ENCODE assay signal across 15 mouse cellular contexts in the genomic region with DNA sequence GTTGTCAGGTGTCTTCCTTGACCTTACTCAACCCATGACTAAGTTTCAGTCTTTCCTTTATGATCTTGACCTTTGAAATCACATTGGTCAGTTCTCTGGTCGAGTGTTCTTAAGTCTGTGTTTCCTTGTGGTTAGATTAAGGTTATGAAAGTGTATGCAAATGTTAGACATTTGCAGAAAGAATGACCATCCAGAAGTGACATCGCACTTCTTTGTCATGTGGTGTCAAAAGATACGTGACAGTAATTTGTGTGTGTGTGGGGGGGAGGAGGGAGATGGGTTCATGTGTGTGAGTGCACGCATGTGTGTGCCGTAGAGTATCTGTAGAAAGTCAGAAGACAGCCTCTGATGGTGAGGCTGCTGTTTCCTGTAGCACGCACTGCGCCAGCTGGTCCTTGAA.
"Had no signal": no experiment of that assay in that cellular context is flagged by ENCODE, and none has a peak within 500 bp of the region (broad histone marks: within the 10 kb centered on the region; RNA-seq: fewer than 3 reads in every experiment).

No protein-coding gene starts in this region.

- H3K27ac ChIP-seq: macrophage; midbrain, embryonic 13.5 days; midbrain, embryonic 15.5 days; neural tube, embryonic 12.5 days; stomach, embryonic 15.5 days; stomach, postnatal 0 days had no signal

- H3K4me3 ChIP-seq: megakaryocyte, embryonic 14.5 days; midbrain, embryonic 13.5 days; midbrain, embryonic 15.5 days; neural tube, embryonic 12.5 days; stomach, embryonic 15.5 days had no signal

- H3K36me3 ChIP-seq: midbrain, embryonic 13.5 days; midbrain, embryonic 15.5 days; neural tube, embryonic 12.5 days; stomach, embryonic 15.5 days had no signal

- DNase-seq: lung, adult 18-20 months; lung, embryonic 14.5 days; lung, postnatal 10 days; lung, postnatal 36 days; right cerebral cortex, postnatal 14 days; thymus, adult 2 months; thymus, postnatal 25 days; thymus, postnatal 4 days had no signal

- H3K27me3 ChIP-seq: midbrain, embryonic 13.5 days; midbrain, embryonic 15.5 days; neural tube, embryonic 12.5 days; stomach, embryonic 15.5 days had no signal

- H3K4me1 ChIP-seq: megakaryocyte, embryonic 14.5 days; midbrain, embryonic 15.5 days; neural tube, embryonic 12.5 days; stomach, embryonic 15.5 days had no signal

- H3K9me3 ChIP-seq: megakaryocyte, embryonic 14.5 days; midbrain, embryonic 13.5 days; midbrain, embryonic 15.5 days; neural tube, embryonic 12.5 days; stomach, embryonic 15.5 days had no signal
